Mouse (Mus musculus) ES-E14 (cell line): ENCODE data around the gene Srl.

Experiments
- CHD2 ChIP-seq: IDR thresholded peaks from 2 replicates; pipeline ENCODE4 v1.6.1; 2014; ENCODE audit warnings: mild to moderate bottlenecking, low read depth, low read length, inconsistent platforms
- HCFC1 ChIP-seq: IDR thresholded peaks from 2 replicates; pipeline ENCODE4 v1.6.1; 2012; ENCODE audit warnings: low read length, inconsistent platforms, borderline replicate concordance; ENCODE audit not compliant: insufficient read depth
- ZC3H11A ChIP-seq: IDR thresholded peaks from 2 replicates; pipeline ENCODE4 v1.6.1; 2012; ENCODE audit warnings: low read depth, mild to moderate bottlenecking, inconsistent platforms, low read length, borderline replicate concordance
- ZNF384 ChIP-seq: IDR thresholded peaks from 2 replicates; pipeline ENCODE4 v1.6.1; 2012; ENCODE audit warnings: low read depth, low read length, inconsistent platforms

DNA sequence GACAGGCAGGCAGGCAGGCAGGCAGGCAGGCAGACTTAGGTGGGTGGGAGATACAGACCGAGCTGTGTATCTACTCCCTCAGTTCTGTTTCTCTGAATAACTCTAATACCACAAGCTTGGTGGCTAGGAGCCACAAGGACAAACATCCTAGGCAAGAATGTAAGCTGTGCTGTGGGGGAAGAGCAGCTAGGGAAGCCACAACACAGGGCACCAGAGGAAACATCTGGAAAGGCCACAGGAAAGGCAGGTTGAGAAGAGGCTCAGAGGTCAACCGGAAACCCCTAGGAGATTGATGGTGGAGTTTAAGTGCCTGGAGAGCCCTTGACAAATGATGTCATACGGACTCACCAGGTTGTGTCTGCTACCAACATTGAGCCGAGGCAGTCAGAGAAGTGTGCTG is 104.9 kb downstream of the Srl start:
- no peak for TF ChIP-seq ZNF384
- no peak for TF ChIP-seq HCFC1
- no peak for TF ChIP-seq CHD2
- TF ChIP-seq ZC3H11A, result no peak
